Mouse (Mus musculus): ENCODE results near the gene Kcnk15. TPM values are rescaled to one million over a fixed set of nuclear protein-coding genes. Genes with fewer than 3 reads are reported as not detected.
A peak's percentile ranks its signal among the peaks of the same experiment; 100 is the strongest.

Gene Kcnk15
- not detected in 2 replicates for polyA plus RNA-seq (2015; fragmentation: Nextera tagmentation; extraction: Ambion mirVana)

- peaks cover 88% of the 10 kb centered on the region for H3K27me3 ChIP-seq
- WGBS, result under 1% methylated on average over 38 of the region's 38 CpGs
- H3K4me2 ChIP-seq, result peak within 1 kb of the TSS; percentile 34
- no peak for ATAC-seq (ENCODE audit: borderline replicate concordance, extremely low read depth, low FRiP score, low TSS enrichment)
- no peak within 1 kb of the TSS for H3K27ac ChIP-seq
- peak within 1 kb of the TSS; percentile 20 for H3K4me3 ChIP-seq
- H3K9ac ChIP-seq, result no peak within 1 kb of the TSS
- no peaks in the 10 kb centered on the region for H3K9me3 ChIP-seq
- H3K36me3 ChIP-seq, result no peaks in the 10 kb centered on the region
- 0 out of 2 replicates have a peak, but pooled peaks cover 9% of the 10 kb centered on the region for H3K4me1 ChIP-seq
Observed at GRCm38 (mm10) chr2:163853461-163853901, at the start of gene Kcnk15. Kcnk15 (plus strand) TSS chr2:163853651.

GRCm38 (mm10) chr2:163803838-163804237 lies 49.6 kb upstream of the Kcnk15 start:
- no peak for ATAC-seq (ENCODE audit: borderline replicate concordance, extremely low read depth, low FRiP score, low TSS enrichment)
- no peaks in the 10 kb centered on the region for H3K27me3 ChIP-seq
- no peak overlapping the region for H3K4me2 ChIP-seq
- H3K9ac ChIP-seq, result no peak overlapping the region
- H3K36me3 ChIP-seq, result no peaks in the 10 kb centered on the region
- WGBS, result 53% methylated on average over 5 of the region's 5 CpGs
- H3K4me3 ChIP-seq, result no peak overlapping the region
- no peaks in the 10 kb centered on the region for H3K9me3 ChIP-seq
- no peak overlapping the region for H3K27ac ChIP-seq
- H3K4me1 ChIP-seq, result no peaks in the 10 kb centered on the region

- Histone ChIP-seq H3K4me2 (no peak overlapping the region), H3K4me1 (0 out of 2 replicates have a peak, but pooled peaks cover 6% of the 10 kb centered on the region), H3K27ac (no peak overlapping the region), H3K9me3 (no peaks in the 10 kb centered on the region), H3K4me3 (no peak overlapping the region), H3K36me3 (no peaks in the 10 kb centered on the region), H3K9ac (no peak overlapping the region), H3K27me3 (no peaks in the 10 kb centered on the region)
- WGBS, result 76% methylated on average over 4 of the region's 4 CpGs
- ATAC-seq (ENCODE audit: borderline replicate concordance, extremely low read depth, low FRiP score, low TSS enrichment), result no peak
Observed at GRCm38 (mm10) chr2:163809166-163809565, 44.3 kb upstream of the Kcnk15 start.

- Histone ChIP-seq H3K9ac (no peak overlapping the region), H3K36me3 (no peaks in the 10 kb centered on the region), H3K27ac (no peak overlapping the region), H3K4me2 (no peak overlapping the region), H3K4me3 (no peak overlapping the region), H3K4me1 (0 out of 2 replicates have a peak, but pooled peaks cover 6% of the 10 kb centered on the region), H3K27me3 (no peaks in the 10 kb centered on the region), H3K9me3 (no peaks in the 10 kb centered on the region)
- 28% methylated on average over 7 of the region's 7 CpGs for WGBS
- ATAC-seq (ENCODE audit: borderline replicate concordance, extremely low read depth, low FRiP score, low TSS enrichment), result no peak
Observed at GRCm38 (mm10) chr2:163809704-163810103, 43.7 kb upstream of the Kcnk15 start.

GRCm38 (mm10) chr2:163813077-163813476 lies 40.4 kb upstream of the Kcnk15 start:
- H3K27ac ChIP-seq, result no peak overlapping the region
- 56% methylated on average over 5 of the region's 5 CpGs for WGBS
- no peak for ATAC-seq (ENCODE audit: borderline replicate concordance, extremely low read depth, low FRiP score, low TSS enrichment)
- H3K4me3 ChIP-seq, result no peak overlapping the region
- H3K9me3 ChIP-seq, result no peaks in the 10 kb centered on the region
- no peak overlapping the region for H3K9ac ChIP-seq
- 0 out of 2 replicates have a peak, but pooled peaks cover 6% of the 10 kb centered on the region for H3K4me1 ChIP-seq
- H3K4me2 ChIP-seq, result no peak overlapping the region
- H3K36me3 ChIP-seq, result no peaks in the 10 kb centered on the region
- no peaks in the 10 kb centered on the region for H3K27me3 ChIP-seq

GRCm38 (mm10) chr2:163814739-163815465 lies 38.5 kb upstream of the Kcnk15 start:
- Histone ChIP-seq H3K27ac (no peak overlapping the region), H3K4me1 (0 out of 2 replicates have a peak, but pooled peaks cover under 1% of the 10 kb centered on the region), H3K9ac (no peak overlapping the region), H3K27me3 (no peaks in the 10 kb centered on the region), H3K9me3 (no peaks in the 10 kb centered on the region), H3K36me3 (no peaks in the 10 kb centered on the region), H3K4me2 (no peak overlapping the region), H3K4me3 (no peak overlapping the region)
- ATAC-seq (ENCODE audit: borderline replicate concordance, extremely low read depth, low FRiP score, low TSS enrichment), result no peak
- WGBS, result 76% methylated on average over 9 of the region's 9 CpGs

- Histone ChIP-seq H3K9me3 (no peaks in the 10 kb centered on the region), H3K9ac (no peak within 1 kb of the TSS), H3K4me3 (no peak within 1 kb of the TSS), H3K27ac (no peak within 1 kb of the TSS), H3K36me3 (no peaks in the 10 kb centered on the region), H3K4me2 (no peak within 1 kb of the TSS), H3K27me3 (no peaks in the 10 kb centered on the region), H3K4me1 (peaks cover 8% of the 10 kb centered on the region)
- no peak for ATAC-seq (ENCODE audit: borderline replicate concordance, extremely low read depth, low FRiP score, low TSS enrichment)
- 44% methylated on average over 4 of the region's 4 CpGs for WGBS
Observed at GRCm38 (mm10) chr2:163820607-163821006, 32.8 kb upstream of the Kcnk15 start, which contains the start of gene Ccn5. Ccn5 (plus strand) TSS chr2:163820861.

- Histone ChIP-seq H3K4me1 (peaks cover 8% of the 10 kb centered on the region), H3K36me3 (no peaks in the 10 kb centered on the region), H3K27me3 (no peaks in the 10 kb centered on the region), H3K27ac (no peak overlapping the region), H3K4me3 (no peak overlapping the region), H3K4me2 (peak overlapping the region; percentile 49), H3K9me3 (no peaks in the 10 kb centered on the region), H3K9ac (no peak overlapping the region)
- 6% methylated on average over 4 of the region's 4 CpGs for WGBS
- ATAC-seq (ENCODE audit: borderline replicate concordance, extremely low read depth, low FRiP score, low TSS enrichment), result peak; percentile 50; the same call in 1 of the 2 replicates
Observed at GRCm38 (mm10) chr2:163823248-163823647, 30.2 kb upstream of the Kcnk15 start.

- Histone ChIP-seq H3K27ac (no peak overlapping the region), H3K9ac (no peak overlapping the region), H3K36me3 (no peaks in the 10 kb centered on the region), H3K9me3 (no peaks in the 10 kb centered on the region), H3K27me3 (no peaks in the 10 kb centered on the region), H3K4me3 (peak overlapping the region; percentile 14; the same call in 1 of the 2 replicates), H3K4me1 (peaks cover 8% of the 10 kb centered on the region), H3K4me2 (peak overlapping the region; percentile 49)
- 21% methylated on average over 11 of the region's 11 CpGs for WGBS
- ATAC-seq (ENCODE audit: borderline replicate concordance, extremely low read depth, low FRiP score, low TSS enrichment), result peak; percentile 82; the same call in 1 of the 2 replicates
Observed at GRCm38 (mm10) chr2:163823771-163824170, 29.7 kb upstream of the Kcnk15 start.

- Histone ChIP-seq H3K4me2 (no peak overlapping the region), H3K4me3 (no peak overlapping the region), H3K36me3 (no peaks in the 10 kb centered on the region), H3K27ac (no peak overlapping the region), H3K27me3 (no peaks in the 10 kb centered on the region), H3K4me1 (peaks cover 8% of the 10 kb centered on the region), H3K9ac (no peak overlapping the region), H3K9me3 (no peaks in the 10 kb centered on the region)
- 90% methylated on average over 1 of the region's 1 CpGs for WGBS
- no peak for ATAC-seq (ENCODE audit: borderline replicate concordance, extremely low read depth, low FRiP score, low TSS enrichment)
Observed at GRCm38 (mm10) chr2:163825861-163826260, 27.6 kb upstream of the Kcnk15 start.

- H3K9me3 ChIP-seq, result no peaks in the 10 kb centered on the region
- H3K4me3 ChIP-seq, result no peak overlapping the region
- 32% methylated on average over 5 of the region's 5 CpGs for WGBS
- no peak overlapping the region for H3K9ac ChIP-seq
- no peak for ATAC-seq (ENCODE audit: borderline replicate concordance, extremely low read depth, low FRiP score, low TSS enrichment)
- no peaks in the 10 kb centered on the region for H3K27me3 ChIP-seq
- no peaks in the 10 kb centered on the region for H3K36me3 ChIP-seq
- H3K4me1 ChIP-seq, result peaks cover 8% of the 10 kb centered on the region
- no peak overlapping the region for H3K4me2 ChIP-seq
- H3K27ac ChIP-seq, result no peak overlapping the region
Observed at GRCm38 (mm10) chr2:163826494-163826893, 27.0 kb upstream of the Kcnk15 start.

GRCm38 (mm10) chr2:163831163-163831562 lies 22.3 kb upstream of the Kcnk15 start:
- no peak for ATAC-seq (ENCODE audit: borderline replicate concordance, extremely low read depth, low FRiP score, low TSS enrichment)
- H3K9me3 ChIP-seq, result no peaks in the 10 kb centered on the region
- no peak overlapping the region for H3K4me3 ChIP-seq
- no peaks in the 10 kb centered on the region for H3K4me1 ChIP-seq
- H3K9ac ChIP-seq, result no peak overlapping the region
- no peak overlapping the region for H3K27ac ChIP-seq
- no peaks in the 10 kb centered on the region for H3K36me3 ChIP-seq
- WGBS, result 48% methylated on average over 1 of the region's 1 CpGs
- no peaks in the 10 kb centered on the region for H3K27me3 ChIP-seq
- H3K4me2 ChIP-seq, result no peak overlapping the region
